Mouse (Mus musculus) ES-E14 (cell line): ENCODE results near the gene Katnal1. TPM values are rescaled to one million over a fixed set of nuclear protein-coding genes. Genes with fewer than 3 reads are reported as not detected.

Source experiments
- DNase-seq: peaks from one replicate; pipeline ENCODE4 v3.0.0-alpha.2; 2013; ENCODE audit warnings: low read depth, low spot score
- H3K27ac ChIP-seq: 2 replicates; pipeline ENCODE4 v1.5.1; 2012; ENCODE audit warnings: low read depth, mild to moderate bottlenecking, low read length, moderate library complexity, mixed read lengths; ENCODE audit not compliant: poor library complexity, insufficient read depth, severe bottlenecking
- H3K36me3 ChIP-seq: 2 replicates; pipeline ENCODE4 v1.6.1; 2012; ENCODE audit warnings: mild to moderate bottlenecking, low read length, moderate library complexity, mixed read lengths; ENCODE audit not compliant: control insufficient read depth, poor library complexity, insufficient read depth, severe bottlenecking
- H3K4me1 ChIP-seq, 2 experiments: fragments of 150-350 bp in 1 of 2; sonication (generic) in 1 of 2; 2 replicates each; pipeline ENCODE4 v1.6.1; 2012; ENCODE audit warnings: low read length in 2 of 2, mild to moderate bottlenecking in 1 of 2, mixed read lengths in 1 of 2; ENCODE audit not compliant: control insufficient read depth in 2 of 2, insufficient read depth in 2 of 2, poor library complexity in 1 of 2
- H3K4me3 ChIP-seq, 2 experiments: fragments of 150-350 bp in 1 of 2; sonication (generic) in 1 of 2; 2 replicates each; pipeline ENCODE4 v1.5.1; 2012; ENCODE audit warnings: low read length in 2 of 2, low read depth in 1 of 2, mild to moderate bottlenecking in 1 of 2, mixed read lengths in 1 of 2; ENCODE audit not compliant: insufficient read depth in 1 of 2, poor library complexity in 1 of 2, severe bottlenecking in 1 of 2
- H3K9ac ChIP-seq: 2 replicates; pipeline ENCODE4 v1.6.1; 2012; ENCODE audit warnings: low read depth, mild to moderate bottlenecking, low read length, mixed read lengths; ENCODE audit not compliant: poor library complexity, insufficient read depth, severe bottlenecking
- H3K9me3 ChIP-seq: fragments of 150-350 bp; sonication (generic); 2 replicates; pipeline ENCODE4 v1.6.1; 2012; ENCODE audit warnings: low read depth, mild to moderate bottlenecking, low read length; ENCODE audit not compliant: control insufficient read depth, insufficient read depth
- CHD2 ChIP-seq: IDR thresholded peaks from 2 replicates; pipeline ENCODE4 v1.6.1; 2014; ENCODE audit warnings: mild to moderate bottlenecking, low read depth, low read length, inconsistent platforms
- HCFC1 ChIP-seq: IDR thresholded peaks from 2 replicates; pipeline ENCODE4 v1.6.1; 2012; ENCODE audit warnings: low read length, inconsistent platforms, borderline replicate concordance; ENCODE audit not compliant: insufficient read depth
- MAFK ChIP-seq: IDR thresholded peaks from 2 replicates; pipeline ENCODE4 v1.6.1; 2014; ENCODE audit warnings: mild to moderate bottlenecking, low read depth, low read length, inconsistent platforms; ENCODE audit not compliant: insufficient read depth
- ZC3H11A ChIP-seq: IDR thresholded peaks from 2 replicates; pipeline ENCODE4 v1.6.1; 2012; ENCODE audit warnings: low read depth, mild to moderate bottlenecking, inconsistent platforms, low read length, borderline replicate concordance
- ZNF384 ChIP-seq: IDR thresholded peaks from 2 replicates; pipeline ENCODE4 v1.6.1; 2012; ENCODE audit warnings: low read depth, low read length, inconsistent platforms
- in situ Hi-C, 2 experiments: fragments of 600-800 bp; cut with MboI; formaldehyde crosslinking; loops; one replicate each; pipeline ENCODE4 v1.15.1; 2025; ENCODE audit warnings: low sequenced_read_pairs in 2 of 2, inconsistent platforms in 1 of 2; ENCODE audit not compliant: unreplicated experiment in 2 of 2
- total RNA-seq: library from RNA; depleted of rRNA; stranded (reverse); fragments of 300-350 nt; gene quantifications from 2 replicates; pipeline ENCODE4 v1.2.3, GENCODE M21; 2012

Gene Katnal1
- total RNA-seq, 1 experiment = 5.8 TPM

GRCm38 (mm10) chr5:148953098-148953497 lies 24.0 kb upstream of the Katnal1 start:
- Histone ChIP-seq H3K9me3 (no peaks in the 10 kb centered on the region), H3K36me3 (no peaks in the 10 kb centered on the region), H3K4me3 (no peak overlapping the region), H3K4me1 (peaks cover 6 to 26% of the 10 kb centered on the region in 2 experiments; a peak in 2 of 4 replicates), H3K9ac (no peak overlapping the region), H3K27ac (no peak overlapping the region)
- in situ Hi-C loops = no loop called here
- no peak for TF ChIP-seq ZC3H11A
- no peak for TF ChIP-seq MAFK
- DNase-seq = no peak

DNA sequence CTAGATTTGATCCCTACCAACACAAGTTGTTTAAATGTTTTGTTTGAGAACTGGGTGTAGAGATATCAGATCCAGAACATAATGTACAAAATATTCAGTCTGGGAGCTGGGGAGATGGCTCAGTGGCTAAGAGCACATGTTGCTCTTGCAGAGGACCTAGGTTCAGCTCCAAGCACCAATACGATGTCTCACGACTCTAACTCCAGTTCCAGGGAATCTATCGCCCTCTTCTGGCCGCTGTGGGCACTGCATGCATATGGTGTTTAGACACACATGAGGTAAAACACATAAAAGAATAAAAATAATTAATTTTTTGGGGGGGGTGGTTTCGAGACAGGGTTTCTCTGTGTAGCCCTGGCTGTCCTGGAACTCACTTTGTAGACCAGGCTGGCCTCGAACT lies 23.3 kb upstream of the Katnal1 start:
- Histone ChIP-seq H3K36me3 (no peaks in the 10 kb centered on the region), H3K9ac (no peak overlapping the region), H3K27ac (no peak overlapping the region), H3K4me3 (no peak overlapping the region), H3K9me3 (no peaks in the 10 kb centered on the region), H3K4me1 (peaks cover 6 to 26% of the 10 kb centered on the region in 2 experiments; a peak in 2 of 4 replicates)
- TF ChIP-seq ZNF384 (no peak), CHD2 (no peak)
- in situ Hi-C loops = no loop called here
- DNase-seq = no peak

- no peak overlapping the region for H3K4me3 ChIP-seq
- no peak for DNase-seq
- H3K9me3 ChIP-seq = no peaks in the 10 kb centered on the region
- TF ChIP-seq ZNF384 (no peak), MAFK (no peak), HCFC1 (no peak), ZC3H11A (no peak), CHD2 (no peak)
- in situ Hi-C loops = no loop called here
- H3K27ac ChIP-seq = no peak overlapping the region
- peaks cover 3 to 20% of the 10 kb centered on the region in 2 experiments; a peak in 2 of 4 replicates for H3K4me1 ChIP-seq
- no peak overlapping the region for H3K9ac ChIP-seq
- no peaks in the 10 kb centered on the region for H3K36me3 ChIP-seq
These were observed 22.2 kb upstream of the Katnal1 start for GRCm38 (mm10) chr5:148951360-148951759.

DNA sequence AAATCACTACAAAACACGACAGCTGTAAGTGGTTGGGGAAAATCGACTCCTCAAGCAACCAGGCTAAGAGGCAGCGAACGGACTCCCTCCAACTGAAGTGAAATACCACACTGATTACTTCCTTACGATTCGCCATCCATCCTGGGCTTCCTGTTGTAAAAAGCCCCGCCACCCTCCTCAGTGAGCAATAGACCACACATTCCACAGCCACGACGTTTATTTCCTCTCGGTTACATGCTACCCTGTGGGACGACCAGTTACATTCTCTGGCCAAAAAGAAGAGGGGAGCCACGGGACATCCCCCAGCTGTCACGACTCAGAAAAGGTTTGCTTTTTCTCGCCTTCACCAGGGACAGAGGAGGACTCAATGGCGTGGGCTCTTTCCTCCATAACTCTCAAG lies 20.9 kb upstream of the Katnal1 start:
- no peaks in the 10 kb centered on the region for H3K36me3 ChIP-seq
- H3K9ac ChIP-seq = peak overlapping the region; percentile 18; the same call in 1 of the 2 replicates
- peaks cover 3 to 10% of the 10 kb centered on the region in 2 experiments; a peak in 1 of 4 replicates for H3K4me1 ChIP-seq
- no peak for TF ChIP-seq CHD2
- no peak for TF ChIP-seq HCFC1
- no peak for TF ChIP-seq ZC3H11A
- no peak for TF ChIP-seq MAFK
- H3K4me3 ChIP-seq = no peak overlapping the region; a peak in 1 of 4 replicates
- no peak overlapping the region for H3K27ac ChIP-seq
- DNase-seq = no peak
- in situ Hi-C loops = no loop called here
- no peaks in the 10 kb centered on the region for H3K9me3 ChIP-seq

DNA sequence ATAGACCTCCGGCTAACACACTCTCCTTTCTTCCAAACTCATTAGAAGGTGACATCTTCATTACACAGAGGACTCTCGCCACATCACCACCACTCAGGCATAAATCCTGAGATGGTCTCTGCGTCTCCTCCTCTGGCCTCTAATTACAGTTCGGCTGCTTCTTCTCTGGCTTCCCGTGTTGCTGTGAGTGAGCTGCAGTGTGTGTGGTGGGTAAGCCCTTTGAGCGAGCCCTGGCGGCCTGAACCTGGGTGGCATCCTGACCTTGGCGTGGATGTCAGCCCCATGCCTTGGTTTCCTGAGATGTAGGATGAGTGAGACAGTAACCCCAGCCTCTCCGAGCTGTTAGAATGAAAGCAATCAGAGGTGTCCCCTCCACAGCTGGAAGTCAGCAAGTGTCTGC lies 19.5 kb upstream of the Katnal1 start:
- no peak overlapping the region for H3K27ac ChIP-seq
- H3K9ac ChIP-seq = no peak overlapping the region
- TF ChIP-seq ZNF384 (no peak), ZC3H11A (no peak), HCFC1 (no peak), MAFK (no peak), CHD2 (no peak)
- H3K9me3 ChIP-seq = no peaks in the 10 kb centered on the region
- no peaks in the 10 kb centered on the region for H3K36me3 ChIP-seq
- in situ Hi-C loops = no loop called here
- no peak for DNase-seq
- no peak overlapping the region for H3K4me3 ChIP-seq
- peaks cover 0 to 7% of the 10 kb centered on the region in 2 experiments; a peak in 1 of 4 replicates for H3K4me1 ChIP-seq
